Mouse (Mus musculus) spleen, postnatal 0 days (tissue): ENCODE results near the gene Ugt2b38. TPM values are rescaled to one million over a fixed set of nuclear protein-coding genes. Genes with fewer than 3 reads are reported as not detected.

ENCODE experiments used
- polyA plus RNA-seq: library from polyadenylated mRNA; unstranded; fragments of >200 nt; fragmentation: Nextera tagmentation; extraction: Ambion mirVana; gene quantifications from 2 replicates; pipeline ENCODE4 v1.2.1, GENCODE M21; 2015

Gene Ugt2b38
- polyA plus RNA-seq: not detected in 2 replicates

GRCm38 (mm10) chr5:87424041-87424440 is at the start of gene Ugt2b38:
Gene Ugt2b38 (minus strand): TSS chr5:87424203.

Other genes starting within 250 kb of the Ugt2b38 start
- gene Ugt2b37, start 169.4 kb downstream of the Ugt2b38 start, polyA plus RNA-seq: not detected in 2 replicates
- not detected in 2 replicates for gene Ugt2a3, start 87.0 kb downstream of the Ugt2b38 start, polyA plus RNA-seq
- gene Ugt2a2, start 58.1 kb upstream of the Ugt2b38 start, polyA plus RNA-seq: not detected in 2 replicates
- gene Gm43638, start 62.6 kb upstream of the Ugt2b38 start, polyA plus RNA-seq: not detected in 2 replicates
- gene Ugt2a1, start 66.7 kb upstream of the Ugt2b38 start, polyA plus RNA-seq: not detected in 2 replicates
- gene Sult1b1, start 114.0 kb upstream of the Ugt2b38 start, polyA plus RNA-seq: not detected in 2 replicates
- gene Sult1d1, start 144.8 kb upstream of the Ugt2b38 start, polyA plus RNA-seq: not detected in 2 replicates
- gene Sult1e1, start 167.4 kb upstream of the Ugt2b38 start, polyA plus RNA-seq: not detected in 2 replicates
- not detected in 2 replicates for gene Csn1s1, start 242.0 kb upstream of the Ugt2b38 start, polyA plus RNA-seq